Mouse (Mus musculus): ENCODE results near the gene Timm22. TPM values are rescaled to one million over a fixed set of nuclear protein-coding genes. Genes with fewer than 3 reads are reported as not detected.
A peak's percentile ranks its signal among the peaks of the same experiment; 100 is the strongest.

Timm22 gene
- total and polyA plus RNA-seq, 3 experiments = 10.4 to 40.4 (median 35.3) TPM

DNA sequence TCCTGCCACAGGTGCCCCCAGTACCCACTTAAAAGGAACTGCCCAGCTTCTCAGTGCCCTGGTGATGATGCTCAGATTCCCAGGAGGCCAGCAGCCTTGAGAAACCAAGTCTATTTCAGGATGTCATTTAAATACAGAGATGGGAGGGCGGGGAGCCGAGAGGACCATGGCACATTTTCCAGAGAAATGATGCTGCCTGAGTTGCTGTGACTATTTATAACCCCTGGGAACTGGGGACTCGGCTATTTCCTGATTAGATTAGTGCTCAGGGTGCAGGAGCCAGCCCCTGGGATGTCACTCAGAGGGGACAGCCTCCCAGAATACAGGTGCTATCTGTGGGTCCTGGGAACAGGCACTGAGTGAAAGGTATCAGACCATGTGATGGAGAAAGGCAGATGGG lies 21.0 kb downstream of the Timm22 start:
- Histone ChIP-seq H3K9ac (ENCODE audit: low read depth, low read length) (no peak overlapping the region), H3K27ac (peak overlapping the region; percentile 46), H3K4me3 (no peak overlapping the region), H3K79me2 (replicated peaks; ENCODE audit: control insufficient read depth, insufficient read depth, low read length) (no peaks in the 10 kb centered on the region), H3K4me1 (ENCODE audit: control insufficient read depth, insufficient read depth, low read length) (peaks cover 13% of the 10 kb centered on the region), H3K27me3 (ENCODE audit: control insufficient read depth, insufficient read depth, low read length) (no peaks in the 10 kb centered on the region), H3K36me3 (ENCODE audit: control insufficient read depth, insufficient read depth, low read length) (no peaks in the 10 kb centered on the region)
- DNase-seq = peak in 1 of 2 experiments; percentile 59
- TF ChIP-seq EP300 (IDR thresholded peaks at IDR 0.05; ENCODE audit: insufficient read depth, low read depth, low read length) = 0 out of 2 replicates have a peak, but pooled peaks have one; percentile 40
- no peak for TF ChIP-seq CTCF (IDR thresholded peaks at IDR 0.05)
- TF ChIP-seq POLR2A (IDR thresholded peaks at IDR 0.05; ENCODE audit: insufficient read depth, low read depth, low read length) = no peak
- intact Hi-C loops (cut with DNase I) = no loop called here
- 21% methylated on average over 3 of the region's 3 CpGs for WGBS

DNA sequence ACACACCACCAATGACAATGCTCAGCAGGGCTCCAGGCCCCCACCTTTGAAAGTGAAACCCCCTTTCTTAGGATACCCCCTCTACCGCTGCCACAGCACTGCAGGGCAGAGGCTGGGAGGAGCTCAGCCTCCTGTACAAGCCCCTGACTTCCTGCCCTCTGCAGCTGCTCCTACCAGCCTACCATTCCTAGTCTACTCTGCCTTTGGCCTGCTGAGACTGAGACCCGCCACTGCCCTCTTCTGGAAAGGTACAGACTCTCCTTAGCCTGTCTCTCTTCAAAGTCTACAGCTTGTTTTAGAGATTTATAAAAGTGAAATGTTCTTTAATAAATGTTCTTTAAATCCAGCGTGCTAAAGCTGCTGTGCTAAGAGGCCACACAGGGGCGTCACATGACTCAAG lies 22.3 kb downstream of the Timm22 start:
- H3K9ac ChIP-seq (ENCODE audit: low read depth, low read length) = no peak overlapping the region
- H3K4me3 ChIP-seq = no peak overlapping the region
- DNase-seq = no peak
- peaks cover 13% of the 10 kb centered on the region for H3K4me1 ChIP-seq (ENCODE audit: control insufficient read depth, insufficient read depth, low read length)
- no peaks in the 10 kb centered on the region for H3K27me3 ChIP-seq (ENCODE audit: control insufficient read depth, insufficient read depth, low read length)
- 71% methylated on average over 4 of the region's 4 CpGs for WGBS
- TF ChIP-seq EP300 (IDR thresholded peaks at IDR 0.05; ENCODE audit: insufficient read depth, low read depth, low read length) (no peak), CTCF (IDR thresholded peaks at IDR 0.05) (peak; percentile 50)
- no peaks in the 10 kb centered on the region for H3K36me3 ChIP-seq (ENCODE audit: control insufficient read depth, insufficient read depth, low read length)
- H3K27ac ChIP-seq = no peak overlapping the region; the same call in 1 of the 2 replicates
- H3K79me2 ChIP-seq (replicated peaks; ENCODE audit: control insufficient read depth, insufficient read depth, low read length) = no peaks in the 10 kb centered on the region
- intact Hi-C loops (cut with DNase I) = no loop called here

DNA sequence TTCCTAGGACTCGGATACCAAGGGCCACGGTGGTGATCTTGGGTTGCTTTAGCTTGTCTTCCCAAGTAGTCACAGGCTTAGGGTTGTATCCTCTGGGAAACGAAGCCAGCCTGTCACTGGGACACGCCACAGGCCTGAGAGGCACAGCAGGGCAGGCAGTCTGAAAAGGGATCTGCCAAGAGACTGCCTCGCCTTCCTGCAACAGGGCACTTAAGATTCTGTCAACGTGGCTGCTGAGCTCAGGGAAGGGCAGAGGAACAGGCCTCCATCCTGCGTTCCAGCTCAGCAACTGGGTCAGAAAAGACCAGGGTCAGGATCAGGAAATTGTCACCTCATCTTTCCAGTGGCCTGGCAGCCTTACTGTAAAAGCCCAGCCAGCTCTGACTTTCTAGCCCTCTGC lies 22.8 kb downstream of the Timm22 start:
- intact Hi-C loops (cut with DNase I) = no loop called here
- Histone ChIP-seq H3K79me2 (replicated peaks; ENCODE audit: control insufficient read depth, insufficient read depth, low read length) (no peaks in the 10 kb centered on the region), H3K36me3 (ENCODE audit: control insufficient read depth, insufficient read depth, low read length) (no peaks in the 10 kb centered on the region), H3K4me1 (ENCODE audit: control insufficient read depth, insufficient read depth, low read length) (peaks cover 13% of the 10 kb centered on the region), H3K9ac (ENCODE audit: low read depth, low read length) (no peak overlapping the region), H3K27me3 (ENCODE audit: control insufficient read depth, insufficient read depth, low read length) (no peaks in the 10 kb centered on the region), H3K27ac (no peak overlapping the region; the same call in 1 of the 2 replicates), H3K4me3 (no peak overlapping the region)
- DNase-seq = no peak
- 57% methylated on average over 7 of the region's 7 CpGs for WGBS
- no peak for TF ChIP-seq CTCF (IDR thresholded peaks at IDR 0.05)
- TF ChIP-seq POLR2A (IDR thresholded peaks at IDR 0.05; ENCODE audit: insufficient read depth, low read depth, low read length) = no peak
- no peak for TF ChIP-seq EP300 (IDR thresholded peaks at IDR 0.05; ENCODE audit: insufficient read depth, low read depth, low read length)

DNA sequence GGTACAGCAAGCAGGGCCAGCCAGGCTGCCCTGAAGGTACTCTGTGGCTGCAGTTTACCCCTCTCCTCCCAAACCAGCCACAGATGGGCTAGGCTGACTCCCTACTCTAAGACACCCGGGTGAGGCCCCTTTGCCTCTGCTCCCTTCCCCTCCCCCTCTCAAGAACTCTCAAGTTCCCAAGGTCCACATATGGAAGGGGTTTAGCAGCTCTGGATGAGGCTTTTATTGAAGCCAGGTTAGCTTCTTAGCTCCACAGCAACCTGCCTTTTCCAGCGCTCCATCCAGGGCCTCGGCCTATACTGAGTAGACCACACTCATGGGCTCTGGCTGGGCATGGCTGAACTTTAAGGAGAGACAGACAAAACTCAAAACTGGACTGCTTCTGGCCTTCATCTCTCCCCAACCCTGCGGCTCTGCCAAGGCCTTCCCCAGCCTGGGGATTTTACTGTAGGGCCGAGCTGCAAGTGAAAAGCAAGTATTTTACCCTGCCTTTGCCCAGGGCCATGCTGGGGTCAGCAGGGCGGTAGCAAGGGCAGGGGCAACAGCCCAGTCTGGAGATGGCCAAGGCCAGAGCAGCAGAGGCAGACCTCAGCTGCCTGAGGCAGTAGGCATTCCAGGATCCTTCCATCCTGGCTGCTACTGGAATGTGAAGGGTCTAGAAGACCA lies 23.3 kb downstream of the Timm22 start:
- TF ChIP-seq CTCF (IDR thresholded peaks at IDR 0.05) (no peak), POLR2A (IDR thresholded peaks at IDR 0.05; ENCODE audit: insufficient read depth, low read depth, low read length) (no peak), EP300 (IDR thresholded peaks at IDR 0.05; ENCODE audit: insufficient read depth, low read depth, low read length) (no peak)
- Histone ChIP-seq H3K9ac (ENCODE audit: low read depth, low read length) (no peak overlapping the region), H3K27ac (no peak overlapping the region; the same call in 1 of the 2 replicates), H3K27me3 (ENCODE audit: control insufficient read depth, insufficient read depth, low read length) (no peaks in the 10 kb centered on the region), H3K36me3 (ENCODE audit: control insufficient read depth, insufficient read depth, low read length) (no peaks in the 10 kb centered on the region), H3K4me1 (ENCODE audit: control insufficient read depth, insufficient read depth, low read length) (peaks cover 15% of the 10 kb centered on the region), H3K79me2 (replicated peaks; ENCODE audit: control insufficient read depth, insufficient read depth, low read length) (no peaks in the 10 kb centered on the region), H3K4me3 (no peak overlapping the region)
- 76% methylated on average over 6 of the region's 6 CpGs for WGBS
- DNase-seq = no peak
- intact Hi-C loops (cut with DNase I) = no loop called here

DNA sequence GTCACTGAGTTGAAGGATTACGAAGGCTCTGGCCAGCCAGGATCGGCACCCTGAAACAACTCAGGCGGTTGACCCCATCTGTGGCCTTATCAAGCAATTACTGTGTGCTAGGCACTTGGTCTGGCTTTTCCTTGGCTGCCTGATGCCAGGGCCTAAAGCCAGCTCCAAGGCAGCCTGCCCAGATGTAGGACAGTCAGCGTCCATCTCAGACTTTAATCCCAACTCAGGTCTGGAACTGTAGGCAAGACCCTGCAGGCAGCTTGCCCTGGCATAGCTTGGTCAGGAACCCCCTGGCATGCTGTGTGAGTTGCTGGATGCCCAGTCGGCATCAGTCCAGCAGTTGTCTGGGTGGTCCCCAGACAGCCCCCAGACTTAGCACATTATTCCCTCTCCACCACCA lies 29.3 kb downstream of the Timm22 start:
- Histone ChIP-seq H3K36me3 (ENCODE audit: control insufficient read depth, insufficient read depth, low read length) (no peaks in the 10 kb centered on the region), H3K79me2 (replicated peaks; ENCODE audit: control insufficient read depth, insufficient read depth, low read length) (no peaks in the 10 kb centered on the region), H3K9ac (ENCODE audit: low read depth, low read length) (peak overlapping the region; percentile 5), H3K4me1 (ENCODE audit: control insufficient read depth, insufficient read depth, low read length) (peaks cover 13% of the 10 kb centered on the region), H3K27me3 (ENCODE audit: control insufficient read depth, insufficient read depth, low read length) (no peaks in the 10 kb centered on the region), H3K4me3 (no peak overlapping the region), H3K27ac (peak overlapping the region; percentile 18; the same call in 1 of the 2 replicates)
- DNase-seq = peak; percentile 52 to 67
- intact Hi-C loops (cut with DNase I) = no loop called here
- TF ChIP-seq EP300 (IDR thresholded peaks at IDR 0.05; ENCODE audit: insufficient read depth, low read depth, low read length) (0 out of 2 replicates have a peak, but pooled peaks have one; percentile 34), POLR2A (IDR thresholded peaks at IDR 0.05; ENCODE audit: insufficient read depth, low read depth, low read length) (no peak)
- 52% methylated on average over 5 of the region's 5 CpGs for WGBS

DNA sequence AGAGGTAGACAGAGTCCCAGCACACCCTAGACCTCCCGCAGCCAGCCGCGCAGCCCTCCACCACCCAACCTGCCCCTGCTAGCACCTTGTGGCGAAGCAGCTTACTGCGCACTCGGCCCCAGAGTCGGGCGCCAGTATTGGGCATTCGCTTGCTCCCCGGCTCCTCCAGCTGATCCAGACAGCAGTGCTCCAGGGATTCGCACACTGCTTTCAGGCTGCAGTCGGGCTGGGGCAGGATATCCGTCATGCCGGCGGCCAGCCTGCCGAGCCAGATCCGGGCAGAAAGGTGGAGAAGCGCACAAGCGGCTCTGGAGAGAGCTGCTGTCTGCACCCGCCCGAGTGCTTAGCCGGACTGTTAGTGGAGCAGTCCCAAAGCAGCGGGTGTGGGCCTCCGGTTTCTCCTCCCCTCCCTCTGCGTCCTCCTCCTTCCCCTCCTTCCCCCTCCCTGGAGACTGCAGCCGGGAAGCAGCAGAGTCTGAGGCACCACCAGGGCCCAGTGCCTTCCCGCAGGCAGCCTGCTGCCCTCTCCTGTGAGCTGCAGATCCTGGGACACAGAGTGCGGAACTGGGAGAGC lies 30.2 kb downstream of the Timm22 start:
- Histone ChIP-seq H3K4me3 (peak overlapping the region; percentile 59), H3K79me2 (replicated peaks; ENCODE audit: control insufficient read depth, insufficient read depth, low read length) (no peaks in the 10 kb centered on the region), H3K9ac (ENCODE audit: low read depth, low read length) (peak overlapping the region; percentile 74), H3K27me3 (ENCODE audit: control insufficient read depth, insufficient read depth, low read length) (no peaks in the 10 kb centered on the region), H3K36me3 (ENCODE audit: control insufficient read depth, insufficient read depth, low read length) (no peaks in the 10 kb centered on the region), H3K27ac (peak overlapping the region; percentile 62), H3K4me1 (ENCODE audit: control insufficient read depth, insufficient read depth, low read length) (peaks cover 13% of the 10 kb centered on the region)
- TF ChIP-seq POLR2A (IDR thresholded peaks at IDR 0.05; ENCODE audit: insufficient read depth, low read depth, low read length) (peak; percentile 83), EP300 (IDR thresholded peaks at IDR 0.05; ENCODE audit: insufficient read depth, low read depth, low read length) (no peak; the same call in 1 of the 2 replicates), CTCF (IDR thresholded peaks at IDR 0.05) (peak; percentile 35)
- intact Hi-C loops (cut with DNase I) = no loop called here
- WGBS = 8% methylated on average over 28 of the region's 28 CpGs
- DNase-seq = peak; percentile 73 to 80
